In genomic region chr5:36057804-36058322, GRCm38 (mm10) we compare ENCODE assay signal across 27 mouse cellular contexts.
DNase-seq lines count a peak whose midpoint lies in the region; ATAC-seq lines count a peak whose summit lies in the region.
"Had no signal": no experiment of that assay in that cellular context is flagged by ENCODE, and none has a peak within 500 bp of the region (broad histone marks: within the 10 kb centered on the region; RNA-seq: fewer than 3 reads in every experiment).

No protein-coding gene starts in this region.

- H3K9me3 ChIP-seq in intestine, embryonic 14.5 days (ENCODE audit: control insufficient read depth, low read length), result no peaks in the 10 kb centered on the region
- H3K9me3 ChIP-seq in intestine, embryonic 16.5 days (ENCODE audit: control insufficient read depth, low read length), result no peaks in the 10 kb centered on the region
- peaks cover 4% of the 10 kb centered on the region; the same call in 1 of the 2 replicates for H3K9me3 ChIP-seq in neural tube, embryonic 13.5 days
- no peaks in the 10 kb centered on the region for H3K9me3 ChIP-seq in neural tube, embryonic 15.5 days (replicated peaks)
- H3K9me3 ChIP-seq: embryonic facial prominence, embryonic 12.5 days; embryonic facial prominence, embryonic 15.5 days; G1E; heart, embryonic 10.5 days had no signal

- 0 out of 2 replicates have a peak, but pooled peaks cover 14% of the 10 kb centered on the region for H3K4me1 ChIP-seq in intestine, embryonic 14.5 days (replicated peaks; ENCODE audit: control insufficient read depth, insufficient read depth, low read length)
- no peaks in the 10 kb centered on the region for H3K4me1 ChIP-seq in intestine, embryonic 16.5 days (ENCODE audit: control insufficient read depth, insufficient read depth, low read length)
- 0 out of 2 replicates have a peak, but pooled peaks cover 6% of the 10 kb centered on the region for H3K4me1 ChIP-seq in neural tube, embryonic 13.5 days (replicated peaks)
- H3K4me1 ChIP-seq in neural tube, embryonic 15.5 days, result peaks cover 8% of the 10 kb centered on the region
- H3K4me1 ChIP-seq: embryonic facial prominence, embryonic 12.5 days; embryonic facial prominence, embryonic 15.5 days; heart, embryonic 13.5 days had no signal

- ATAC-seq in intestine, embryonic 14.5 days (replicated peaks; ENCODE audit: low FRiP score, low TSS enrichment, low read depth), result no peak
- no peak for ATAC-seq in intestine, embryonic 16.5 days
- no peak; the same call in 1 of the 2 replicates for ATAC-seq in neural tube, embryonic 13.5 days (ENCODE audit: low read depth)
- ATAC-seq in neural tube, embryonic 15.5 days (ENCODE audit: low FRiP score), result peak; percentile 67
- ATAC-seq: forebrain, embryonic 14.5 days; forebrain, postnatal 0 days; hindbrain, postnatal 0 days; Patski had no signal

- peak overlapping the region; percentile 35; the same call in 1 of the 2 replicates for H3K27ac ChIP-seq in intestine, embryonic 14.5 days (ENCODE audit: low read depth)
- H3K27ac ChIP-seq in intestine, embryonic 16.5 days (ENCODE audit: low read length), result no peak overlapping the region
- 0 out of 2 replicates have a peak overlapping the region, but pooled peaks have one; percentile 14 for H3K27ac ChIP-seq in neural tube, embryonic 13.5 days (replicated peaks)
- H3K27ac ChIP-seq in neural tube, embryonic 15.5 days (replicated peaks), result no peak overlapping the region; the same call in 1 of the 2 replicates
- H3K27ac ChIP-seq: embryonic facial prominence, embryonic 12.5 days; embryonic facial prominence, embryonic 15.5 days; heart, adult 2 months; heart, embryonic 10.5 days; heart, embryonic 13.5 days; hindbrain, embryonic 14.5 days; hindbrain, postnatal 0 days had no signal

- no peak for DNase-seq in intestine, embryonic 14.5 days (ENCODE audit: low spot score)
- no peak for DNase-seq in neural tube, embryonic 10.5 days (ENCODE audit: extremely low spot score, low spot score)
- peak; percentile 72 for DNase-seq in brain, adult 2 months (ENCODE audit: low read depth, low spot score)
- DNase-seq in adrenal gland, postnatal 14 days, result no peak
- DNase-seq: adrenal gland, postnatal 10 days; B cell, adult 2 months; cerebellum, adult 11-12 months; cerebellum, adult 8-10 months; cerebellum, postnatal 14 days; forebrain, postnatal 0 days; gastrocnemius, postnatal 10 days; gastrocnemius, postnatal 36 days; heart, adult 2 months; heart, postnatal 14 days; heart, postnatal 4 days had no signal

- no peaks in the 10 kb centered on the region for H3K27me3 ChIP-seq in intestine, embryonic 14.5 days (replicated peaks; ENCODE audit: control insufficient read depth, insufficient read depth, low read length)
- no peaks in the 10 kb centered on the region for H3K27me3 ChIP-seq in intestine, embryonic 16.5 days (replicated peaks; ENCODE audit: control insufficient read depth, insufficient read depth, low read length)
- peaks cover 3% of the 10 kb centered on the region; the same call in 1 of the 2 replicates for H3K27me3 ChIP-seq in neural tube, embryonic 13.5 days
- H3K27me3 ChIP-seq in neural tube, embryonic 15.5 days (replicated peaks), result no peaks in the 10 kb centered on the region
- H3K27me3 ChIP-seq: embryonic facial prominence, embryonic 12.5 days; embryonic facial prominence, embryonic 15.5 days; heart, embryonic 13.5 days; Patski had no signal

- 0 out of 2 replicates have a peak, but pooled peaks cover 3% of the 10 kb centered on the region for H3K36me3 ChIP-seq in intestine, embryonic 14.5 days (ENCODE audit: control insufficient read depth, insufficient read depth, low read length)
- no peaks in the 10 kb centered on the region for H3K36me3 ChIP-seq in intestine, embryonic 16.5 days (ENCODE audit: control insufficient read depth, insufficient read depth, low read length)
- H3K36me3 ChIP-seq in neural tube, embryonic 13.5 days, result peaks cover 12% of the 10 kb centered on the region; the same call in 1 of the 2 replicates
- H3K36me3 ChIP-seq in neural tube, embryonic 15.5 days, result no peaks in the 10 kb centered on the region
- H3K36me3 ChIP-seq: embryonic facial prominence, embryonic 12.5 days; G1E had no signal

- no peak overlapping the region for H3K4me3 ChIP-seq in intestine, embryonic 14.5 days (ENCODE audit: low read depth, low read length)
- H3K4me3 ChIP-seq in intestine, embryonic 16.5 days (ENCODE audit: low read length), result no peak overlapping the region
- H3K4me3 ChIP-seq in neural tube, embryonic 13.5 days, result no peak overlapping the region
- H3K4me3 ChIP-seq in neural tube, embryonic 15.5 days (replicated peaks), result no peak overlapping the region
- H3K4me3 ChIP-seq: embryonic facial prominence, embryonic 12.5 days; embryonic facial prominence, embryonic 15.5 days; heart, adult 2 months; heart, embryonic 10.5 days; heart, embryonic 13.5 days had no signal

- WGBS in intestine, embryonic 14.5 days, result 48% methylated on average over 14 of the region's 14 CpGs
- 60% methylated on average over 14 of the region's 14 CpGs for WGBS in intestine, embryonic 16.5 days
- WGBS in neural tube, embryonic 13.5 days, result 62% methylated on average over 14 of the region's 14 CpGs
- 52% methylated on average over 14 of the region's 14 CpGs for WGBS in neural tube, embryonic 15.5 days

- no peak overlapping the region for H3K4me2 ChIP-seq in intestine, embryonic 14.5 days (ENCODE audit: low read length)
- H3K4me2 ChIP-seq in intestine, embryonic 16.5 days (ENCODE audit: low read depth, low read length), result no peak overlapping the region
- no peak overlapping the region for H3K4me2 ChIP-seq in neural tube, embryonic 13.5 days
- no peak overlapping the region for H3K4me2 ChIP-seq in neural tube, embryonic 15.5 days
- H3K4me2 ChIP-seq: embryonic facial prominence, embryonic 12.5 days; embryonic facial prominence, embryonic 15.5 days; heart, embryonic 13.5 days; hindbrain, embryonic 14.5 days had no signal

- H3K9ac ChIP-seq in intestine, embryonic 14.5 days (ENCODE audit: low read length), result no peak overlapping the region
- H3K9ac ChIP-seq in intestine, embryonic 16.5 days (ENCODE audit: low read depth, low read length), result no peak overlapping the region
- no peak overlapping the region for H3K9ac ChIP-seq in neural tube, embryonic 13.5 days
- H3K9ac ChIP-seq in neural tube, embryonic 15.5 days (replicated peaks), result no peak overlapping the region
- H3K9ac ChIP-seq: embryonic facial prominence, embryonic 12.5 days; embryonic facial prominence, embryonic 15.5 days; forebrain, postnatal 0 days; heart, embryonic 13.5 days; hindbrain, embryonic 14.5 days had no signal

Comparison
In these comparisons a context has a peak if more than half of its experiments do, and no peak if none do; other contexts are left out.
1. H3K27ac ChIP-seq: peak in intestine, embryonic 14.5 days (single experiment) and neural tube, embryonic 13.5 days (single experiment); none in intestine, embryonic 16.5 days (single experiment) and neural tube, embryonic 15.5 days (single experiment).